Mouse (Mus musculus) heart, embryonic 12.5 days (tissue): ENCODE results near the gene Scin. TPM values are rescaled to one million over a fixed set of nuclear protein-coding genes. Genes with fewer than 3 reads are reported as not detected.
"Not testable (repeated sequence)": the region's sequence is repeated elsewhere in the genome, so short reads cannot be mapped to it uniquely, and the experiment has no call there.

Source experiments
- ATAC-seq: fragments of 200-750 bp; cut with Nextera tagmentation; 2 replicates; pipeline ENCODE4 v1.8.0; 2017; ENCODE audit warnings: moderate TSS enrichment, moderate library complexity; ENCODE audit not compliant: insufficient number of reproducible peaks, low FRiP score
- H3K27ac ChIP-seq: fragments of 300-500 bp; sonication (generic); 2 replicates; pipeline ENCODE4 v1.5.1; 2016; ENCODE audit warnings: mild to moderate bottlenecking, moderate library complexity; ENCODE audit not compliant: poor library complexity, severe bottlenecking
- H3K27me3 ChIP-seq: fragments of 300-500 bp; sonication (generic); replicated peaks from 2 replicates; pipeline ENCODE4 v1.6.1; 2016; ENCODE audit warnings: mild to moderate bottlenecking, moderate library complexity
- H3K36me3 ChIP-seq: fragments of 300-500 bp; sonication (generic); 2 replicates; pipeline ENCODE4 v1.6.1; 2016; ENCODE audit warnings: mild to moderate bottlenecking, moderate library complexity
- H3K4me1 ChIP-seq: fragments of 300-500 bp; sonication (generic); replicated peaks from 2 replicates; pipeline ENCODE4 v1.6.1; 2016; ENCODE audit warnings: mild to moderate bottlenecking
- H3K4me2 ChIP-seq: fragments of 300-500 bp; sonication (generic); 2 replicates; pipeline ENCODE4 v1.6.1; 2016; ENCODE audit warnings: mild to moderate bottlenecking, moderate library complexity
- H3K4me3 ChIP-seq: fragments of 300-500 bp; sonication (generic); 2 replicates; pipeline ENCODE4 v1.5.1; 2016; ENCODE audit warnings: mild to moderate bottlenecking
- H3K9ac ChIP-seq: fragments of 300-500 bp; sonication (generic); 2 replicates; pipeline ENCODE4 v1.6.1; 2016; ENCODE audit warnings: mild to moderate bottlenecking, moderate library complexity
- H3K9me3 ChIP-seq: fragments of 300-500 bp; sonication (generic); replicated peaks from 2 replicates; pipeline ENCODE4 v1.6.1; 2016; ENCODE audit warnings: mild to moderate bottlenecking, moderate library complexity
- WGBS: fragments of 180-500 bp; shearing (Covaris S2); methylation state at CpG from one replicate; pipeline ENCODE4 v1.1.7; 2016; 5-methylcytosine and 5-hydroxymethylcytosine counted together
- polyA plus RNA-seq: library from polyadenylated mRNA; unstranded; fragments of >200 nt; fragmentation: Nextera tagmentation; extraction: Ambion mirVana; gene quantifications from 2 replicates; pipeline ENCODE4 v1.2.1, GENCODE M21; 2016

Gene Scin
- 2.5 and 2.7 TPM in 2 replicates for polyA plus RNA-seq

DNA sequence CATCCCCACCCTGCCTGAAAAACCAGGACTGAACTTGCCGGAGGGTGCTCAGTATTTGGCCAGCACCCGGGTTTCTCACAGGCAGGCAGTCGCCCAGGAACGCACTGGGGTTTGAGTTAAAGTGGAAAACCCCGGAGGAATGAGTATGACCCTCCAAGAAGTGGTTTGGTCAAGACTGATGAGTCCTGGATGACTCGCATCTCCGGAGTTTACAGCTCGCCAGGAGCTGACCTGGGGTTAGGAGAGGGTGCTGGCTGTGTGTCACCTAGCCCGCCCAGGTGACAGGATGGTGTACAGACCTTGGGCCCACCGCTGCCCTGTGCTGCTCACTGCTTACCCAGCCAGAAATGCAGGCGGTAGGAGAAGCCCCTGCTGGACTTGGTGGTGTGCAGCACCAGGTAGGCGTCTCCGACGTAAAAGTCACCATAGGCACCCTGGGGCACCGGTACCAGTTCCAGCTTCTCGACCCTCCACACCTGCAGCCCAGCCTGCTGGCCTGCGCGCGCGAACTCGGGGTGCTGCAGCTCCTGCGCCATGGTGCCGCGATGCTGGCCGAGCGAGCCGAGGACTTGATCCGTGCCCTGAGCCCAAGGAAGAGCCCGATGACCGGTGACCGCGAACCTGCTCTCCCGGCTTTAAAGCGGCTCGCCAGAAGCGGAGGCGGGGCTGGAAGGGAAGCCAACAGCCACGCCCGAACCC, at the start of gene Scin:
Gene Scin (minus strand): TSS at position 656 of the 699 bp plus-strand sequence.
- Histone ChIP-seq H3K4me3 (peak within 1 kb of the TSS; percentile 57), H3K36me3 (no peaks in the 10 kb centered on the region), H3K9ac (peak within 1 kb of the TSS; percentile 56), H3K9me3 (no peaks in the 10 kb centered on the region), H3K4me2 (peak within 1 kb of the TSS; percentile 96), H3K27me3 (peaks cover 16% of the 10 kb centered on the region), H3K27ac (no peak within 1 kb of the TSS), H3K4me1 (peaks cover 5% of the 10 kb centered on the region; the same call in 1 of the 2 replicates)
- ATAC-seq, result no peak
- under 1% methylated on average over 39 of the region's 39 CpGs for WGBS

DNA sequence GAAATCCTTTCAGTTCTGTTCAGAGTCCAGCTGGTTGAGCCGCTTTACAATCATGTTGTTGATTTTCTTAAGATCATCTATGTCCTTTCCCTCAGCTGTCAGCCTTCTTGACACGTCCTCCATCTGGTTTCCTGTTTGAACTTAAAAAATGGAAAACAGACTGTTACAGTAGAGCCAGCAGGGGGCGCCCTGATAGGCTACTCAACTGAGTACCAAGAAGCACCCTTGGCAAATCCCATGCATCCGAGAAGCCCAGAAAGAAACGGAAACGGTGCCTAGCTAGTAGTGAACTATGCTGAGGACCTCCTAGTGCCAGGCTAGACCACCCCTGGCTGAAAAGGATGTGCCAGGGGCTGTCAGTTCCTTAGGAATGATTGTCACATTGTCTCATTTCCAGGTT, 43.1 kb upstream of the Scin start:
- Histone ChIP-seq H3K9me3 (peaks cover 5% of the 10 kb centered on the region; the same call in 1 of the 2 replicates), H3K4me1 (peaks cover 3% of the 10 kb centered on the region; the same call in 1 of the 2 replicates), H3K9ac (no peak overlapping the region), H3K27me3 (no peaks in the 10 kb centered on the region), H3K27ac (no peak overlapping the region), H3K4me2 (no peak overlapping the region), H3K4me3 (no peak overlapping the region), H3K36me3 (peaks cover 10% of the 10 kb centered on the region)
- WGBS, result 55% methylated on average over 6 of the region's 6 CpGs
- ATAC-seq, result no peak

DNA sequence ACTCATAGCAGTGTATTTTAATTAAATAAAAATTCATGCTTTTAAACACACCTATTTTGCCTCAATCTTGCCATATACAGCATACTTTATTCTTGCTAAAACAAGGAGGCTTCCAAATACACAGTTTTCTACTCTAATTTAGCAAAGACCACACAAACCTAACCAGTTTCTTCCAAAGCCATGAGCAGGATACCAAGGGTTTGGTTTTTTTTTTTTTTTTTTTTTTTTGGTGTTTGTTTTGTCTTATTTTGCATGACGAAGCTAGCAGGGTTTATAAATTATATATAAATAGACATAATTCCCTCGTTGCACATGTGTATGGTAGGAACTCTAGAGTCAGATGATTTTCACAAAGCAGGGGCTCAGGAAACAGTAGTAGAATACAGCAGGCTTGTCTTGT, 42.1 kb upstream of the Scin start:
- H3K4me3 ChIP-seq, result no peak overlapping the region
- no peak overlapping the region for H3K9ac ChIP-seq
- 76% methylated on average over 2 of the region's 2 CpGs for WGBS
- H3K9me3 ChIP-seq, result peaks cover 4% of the 10 kb centered on the region; the same call in 1 of the 2 replicates
- no peak overlapping the region for H3K27ac ChIP-seq
- H3K4me2 ChIP-seq, result no peak overlapping the region
- peaks cover 3% of the 10 kb centered on the region; the same call in 1 of the 2 replicates for H3K4me1 ChIP-seq
- H3K27me3 ChIP-seq, result no peaks in the 10 kb centered on the region
- no peak for ATAC-seq
- peaks cover 8% of the 10 kb centered on the region for H3K36me3 ChIP-seq

DNA sequence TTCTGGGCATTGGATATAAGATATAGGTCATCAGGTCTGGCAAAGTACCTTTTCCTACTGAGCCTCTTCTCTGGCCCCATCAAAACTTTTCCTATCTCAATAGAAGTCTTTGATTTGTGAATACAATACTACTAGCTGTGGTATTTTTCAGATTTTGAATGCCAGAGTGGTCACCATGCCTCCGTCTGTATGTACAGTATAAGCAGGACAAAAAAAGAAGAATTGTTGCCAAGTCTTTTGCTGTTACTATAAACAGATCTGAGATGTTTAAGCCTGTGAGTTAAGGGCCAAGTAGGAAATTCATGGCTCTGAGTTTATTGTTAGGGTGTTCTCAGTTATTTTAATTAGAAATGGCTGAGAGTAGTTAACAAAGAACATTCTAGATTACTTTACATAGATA, 41.1 kb upstream of the Scin start:
- not testable (repeated sequence) for H3K4me1 ChIP-seq, H3K36me3 ChIP-seq, H3K4me3 ChIP-seq, H3K4me2 ChIP-seq, H3K9ac ChIP-seq, H3K9me3 ChIP-seq, H3K27ac ChIP-seq, H3K27me3 ChIP-seq, ATAC-seq
- WGBS, result 47% methylated on average over 1 of the region's 1 CpGs

DNA sequence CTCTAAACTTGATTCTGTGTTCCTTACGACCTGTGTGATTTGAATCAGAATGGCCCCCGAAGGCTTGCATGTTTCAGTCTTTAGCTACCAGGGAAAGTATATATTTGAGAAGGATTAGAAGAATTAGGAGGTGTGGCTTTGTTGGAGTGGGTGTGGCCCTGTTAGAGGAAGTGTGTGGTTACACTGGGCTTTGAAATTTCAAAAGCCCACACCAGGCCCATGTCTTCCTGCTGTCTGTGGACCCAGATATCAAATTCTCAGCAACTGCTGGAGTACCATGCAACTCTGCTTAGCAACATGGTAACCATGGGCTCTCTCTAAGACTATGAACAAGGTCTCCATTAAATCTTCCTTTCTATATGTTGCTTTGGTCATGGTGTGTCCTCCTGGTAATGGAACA, 37.6 kb upstream of the Scin start:
- Histone ChIP-seq H3K9ac (no peak overlapping the region), H3K4me3 (no peak overlapping the region), H3K4me1 (peaks cover 3% of the 10 kb centered on the region; the same call in 1 of the 2 replicates), H3K9me3 (no peaks in the 10 kb centered on the region), H3K4me2 (no peak overlapping the region), H3K27me3 (no peaks in the 10 kb centered on the region), H3K27ac (no peak overlapping the region), H3K36me3 (peaks cover 4% of the 10 kb centered on the region)
- 87% methylated on average over 2 of the region's 2 CpGs for WGBS
- ATAC-seq, result no peak

DNA sequence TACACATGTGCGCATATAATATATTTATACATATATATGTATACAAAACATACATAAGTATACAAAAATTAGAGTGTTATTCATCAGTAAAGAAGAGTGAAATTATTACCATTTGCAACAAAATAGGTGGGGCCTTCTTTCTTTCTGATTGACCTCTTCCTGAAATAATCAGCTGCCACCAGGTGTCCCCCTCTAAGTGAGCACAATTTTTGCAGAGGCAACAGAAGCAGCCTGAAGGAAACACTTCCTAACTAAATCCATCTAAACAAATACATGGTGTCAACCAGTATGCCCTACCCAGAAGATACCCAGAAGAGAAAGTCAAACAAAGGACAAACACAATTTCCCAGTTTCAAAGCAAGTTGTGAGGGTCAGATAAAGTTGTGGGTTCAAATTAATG, 35.6 kb upstream of the Scin start:
- no peak overlapping the region for H3K9ac ChIP-seq
- peaks cover 4% of the 10 kb centered on the region for H3K36me3 ChIP-seq
- 94% methylated on average over 1 of the region's 1 CpGs for WGBS
- H3K4me1 ChIP-seq, result peaks cover 3% of the 10 kb centered on the region; the same call in 1 of the 2 replicates
- ATAC-seq, result no peak
- no peak overlapping the region for H3K27ac ChIP-seq
- H3K4me2 ChIP-seq, result no peak overlapping the region
- H3K9me3 ChIP-seq, result no peaks in the 10 kb centered on the region
- H3K27me3 ChIP-seq, result no peaks in the 10 kb centered on the region
- no peak overlapping the region for H3K4me3 ChIP-seq

DNA sequence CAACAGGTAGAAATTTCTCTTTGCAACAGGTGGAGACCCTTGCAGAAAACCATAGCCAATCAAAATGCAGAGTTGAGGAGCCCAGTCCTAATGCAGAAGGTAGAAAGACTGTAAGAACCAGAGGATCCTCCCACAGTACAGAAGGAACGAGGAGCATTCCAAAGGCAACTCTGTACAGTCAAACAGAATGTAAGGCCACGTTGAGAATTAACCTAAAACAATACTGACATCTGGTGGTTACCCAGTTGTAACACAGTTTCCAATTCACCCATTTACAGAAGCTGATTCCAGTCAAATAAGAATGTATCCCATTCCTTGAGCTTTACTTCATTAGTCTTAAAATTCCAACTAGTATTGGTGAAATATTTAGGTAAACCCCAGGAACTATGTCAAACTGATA, 30.6 kb upstream of the Scin start:
- no peaks in the 10 kb centered on the region for H3K36me3 ChIP-seq
- H3K9me3 ChIP-seq, result no peaks in the 10 kb centered on the region
- no peak for ATAC-seq
- no peak overlapping the region for H3K4me2 ChIP-seq
- no peak overlapping the region for H3K27ac ChIP-seq
- 4% methylated on average over 2 of the region's 2 CpGs for WGBS
- H3K4me1 ChIP-seq, result 0 out of 2 replicates have a peak, but pooled peaks cover 5% of the 10 kb centered on the region
- H3K27me3 ChIP-seq, result no peaks in the 10 kb centered on the region
- no peak overlapping the region for H3K9ac ChIP-seq
- no peak overlapping the region for H3K4me3 ChIP-seq

DNA sequence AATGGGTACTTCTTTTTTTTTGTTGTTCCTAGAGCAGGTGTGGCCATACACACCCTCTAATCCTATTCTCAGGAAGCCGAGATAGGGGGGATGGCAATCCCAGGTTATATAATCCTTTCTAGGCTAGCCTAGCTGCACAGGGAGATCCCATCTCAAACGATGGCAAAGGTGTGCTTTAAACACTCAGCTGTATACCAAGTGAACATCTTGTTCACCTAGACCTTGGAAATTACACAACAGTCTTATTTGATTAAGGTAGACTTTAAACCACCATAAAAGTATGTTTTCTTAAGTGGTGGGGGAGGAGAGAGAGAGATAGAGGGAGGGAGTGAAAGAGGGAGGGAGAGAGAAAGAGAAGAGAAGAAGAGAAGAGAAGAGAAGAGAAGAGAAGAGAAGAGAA, 26.7 kb upstream of the Scin start:
- Histone ChIP-seq H3K4me3 (no peak overlapping the region), H3K36me3 (no peaks in the 10 kb centered on the region), H3K9ac (no peak overlapping the region), H3K27ac (no peak overlapping the region), H3K27me3 (no peaks in the 10 kb centered on the region), H3K9me3 (no peaks in the 10 kb centered on the region), H3K4me1 (peaks cover 5% of the 10 kb centered on the region; the same call in 1 of the 2 replicates), H3K4me2 (no peak overlapping the region)
- WGBS, result 66% methylated on average over 2 of the region's 2 CpGs
- ATAC-seq, result no peak

DNA sequence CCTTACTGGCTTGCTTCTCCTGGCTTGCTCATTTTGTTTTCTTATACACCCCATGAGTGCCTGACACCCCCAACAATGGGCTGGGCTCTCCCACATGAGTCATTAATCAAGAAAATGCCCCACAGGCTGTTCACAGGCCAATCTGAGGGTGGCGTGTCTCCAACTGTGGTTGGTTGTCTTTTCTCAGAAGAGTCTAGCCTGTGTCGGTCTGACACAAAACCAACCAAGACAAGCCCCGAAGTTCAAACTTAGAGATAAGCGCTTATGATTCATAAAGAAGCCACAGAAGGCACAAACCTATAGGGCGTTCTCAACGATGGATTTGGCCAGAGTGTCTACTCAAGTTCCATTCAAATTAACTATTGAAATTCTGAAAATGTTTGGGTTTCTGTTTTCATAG, 20.2 kb upstream of the Scin start:
- 91% methylated on average over 6 of the region's 6 CpGs for WGBS
- Histone ChIP-seq H3K4me1 (no peaks in the 10 kb centered on the region; the same call in 1 of the 2 replicates), H3K4me2 (no peak overlapping the region), H3K36me3 (no peaks in the 10 kb centered on the region), H3K4me3 (no peak overlapping the region), H3K9me3 (no peaks in the 10 kb centered on the region), H3K27me3 (no peaks in the 10 kb centered on the region), H3K9ac (no peak overlapping the region), H3K27ac (no peak overlapping the region)
- ATAC-seq, result no peak

DNA sequence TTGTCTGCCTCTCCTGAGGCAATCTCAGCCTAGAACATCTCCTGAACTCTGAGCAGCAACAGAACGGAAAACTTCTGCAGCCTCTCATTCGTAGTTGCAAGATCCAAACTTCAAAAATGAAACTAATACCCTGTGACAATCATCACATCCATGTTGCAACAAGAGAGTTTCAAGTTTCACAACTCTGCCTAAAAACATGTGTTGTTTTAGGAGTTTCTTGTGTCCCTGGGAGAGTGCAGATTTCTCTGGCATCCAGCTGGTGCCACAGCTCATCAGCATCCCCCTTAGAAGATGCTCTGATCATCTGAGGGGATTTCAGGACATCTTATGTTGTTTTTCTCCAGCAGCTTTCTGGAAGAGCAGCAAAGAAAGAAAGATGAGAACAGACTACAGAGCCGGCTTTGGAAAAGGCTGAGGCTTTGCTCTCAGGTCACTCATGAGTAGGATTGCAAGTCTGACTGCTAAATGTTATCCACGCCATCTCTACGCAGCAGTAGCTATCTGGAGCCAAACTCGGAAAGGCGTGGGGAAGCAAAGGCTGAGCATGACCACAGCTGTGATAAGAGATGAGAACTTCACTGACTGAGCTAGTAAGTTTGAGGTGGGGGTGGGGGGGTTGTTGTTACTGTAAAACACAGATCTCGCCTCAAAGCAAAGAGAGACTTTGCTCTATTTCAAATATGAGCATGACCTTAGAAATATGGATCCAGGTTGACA, 18.5 kb upstream of the Scin start:
- H3K27me3 ChIP-seq, result no peaks in the 10 kb centered on the region
- ATAC-seq, result no peak
- no peak overlapping the region for H3K4me3 ChIP-seq
- no peaks in the 10 kb centered on the region for H3K36me3 ChIP-seq
- 53% methylated on average over 8 of the region's 8 CpGs for WGBS
- no peaks in the 10 kb centered on the region for H3K4me1 ChIP-seq
- no peak overlapping the region for H3K27ac ChIP-seq
- no peaks in the 10 kb centered on the region for H3K9me3 ChIP-seq
- H3K9ac ChIP-seq, result no peak overlapping the region
- H3K4me2 ChIP-seq, result no peak overlapping the region

DNA sequence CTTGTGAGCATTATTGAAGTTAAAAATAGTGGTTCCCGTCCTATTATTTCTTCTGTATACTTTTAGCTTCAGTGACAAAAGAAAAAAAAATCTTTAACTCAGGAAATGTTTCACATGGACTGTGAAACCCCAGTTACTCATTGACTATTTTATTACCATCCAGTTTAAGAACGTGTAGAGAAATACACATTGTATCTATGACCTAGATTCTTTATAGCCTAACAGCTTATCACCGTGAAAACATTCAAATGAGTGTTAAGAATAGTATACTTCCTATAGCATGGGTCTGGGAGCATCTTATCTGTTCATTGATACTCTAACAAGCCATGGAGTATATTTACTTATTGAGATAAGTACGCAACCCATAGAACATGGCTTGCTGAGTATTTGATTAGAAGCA, 13.3 kb upstream of the Scin start:
- Histone ChIP-seq H3K36me3 (no peaks in the 10 kb centered on the region), H3K4me3 (no peak overlapping the region), H3K4me1 (no peaks in the 10 kb centered on the region), H3K27me3 (no peaks in the 10 kb centered on the region), H3K4me2 (no peak overlapping the region), H3K9me3 (no peaks in the 10 kb centered on the region), H3K9ac (no peak overlapping the region), H3K27ac (no peak overlapping the region)
- ATAC-seq, result no peak
- WGBS, result 51% methylated on average over 4 of the region's 4 CpGs
